Mouse (Mus musculus) monocyte, adult 5-6 weeks (primary cell): ENCODE measurements around the gene Gipc1. TPM values are rescaled to one million over a fixed set of nuclear protein-coding genes. Genes with fewer than 3 reads are reported as not detected.

Experiments
- ATAC-seq: fragments of 153-309, 156-312 bp; replicated peaks from 2 replicates; pipeline ENCODE4 v1.8.0; 2017; ENCODE audit warnings: mild to moderate bottlenecking; ENCODE audit not compliant: low TSS enrichment, insufficient number of reproducible peaks, severe bottlenecking, poor library complexity, low FRiP score
- total RNA-seq: library from RNA; stranded (forward); fragments of 200-1000, 200-491, 200-594 nt; gene quantifications from 3 replicates; pipeline ENCODE4 v1.2.3, GENCODE M21; 2017

The Gipc1 gene
- total RNA-seq = 9.5 to 21.9 TPM (median 10.0 TPM) in 3 replicates

DNA sequence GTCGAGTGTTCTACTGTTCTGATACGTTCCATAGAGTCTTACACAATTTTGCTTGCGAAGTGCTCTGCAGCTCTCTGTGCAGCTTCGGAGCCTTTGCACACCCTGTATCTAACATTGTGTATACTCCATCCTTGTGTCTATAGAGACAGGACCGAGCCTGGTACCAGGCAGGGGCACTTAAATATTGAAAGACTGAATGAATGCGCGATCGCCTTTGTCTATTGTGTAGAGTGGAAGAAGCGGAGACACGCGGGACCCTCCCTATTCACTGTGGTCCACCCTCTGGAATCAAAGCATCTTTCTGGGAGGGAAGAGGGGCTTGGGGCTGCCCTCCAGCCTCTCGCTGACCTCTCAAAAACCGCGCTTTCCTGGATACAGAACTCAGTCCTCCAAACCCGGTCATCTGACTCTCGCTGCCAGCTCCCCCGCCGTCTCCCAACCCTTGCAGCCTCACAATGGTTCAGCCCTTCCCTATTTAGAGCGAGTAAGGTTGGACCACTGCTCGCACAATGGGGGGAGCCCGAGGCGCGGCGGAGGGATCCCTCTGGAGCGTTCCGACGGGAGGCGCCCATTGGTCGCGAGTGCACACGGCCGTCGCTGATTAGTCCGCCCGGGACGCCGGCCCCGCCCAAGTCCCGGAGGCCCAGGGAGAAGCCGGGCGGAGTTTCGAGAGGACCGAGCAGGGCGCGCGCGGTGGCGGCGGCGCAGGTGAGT is at the start of gene Gipc1:
Gene Gipc1 (plus strand): TSS at position 648 of the 714 bp plus-strand sequence.
- ATAC-seq = peak; percentile 96

DNA sequence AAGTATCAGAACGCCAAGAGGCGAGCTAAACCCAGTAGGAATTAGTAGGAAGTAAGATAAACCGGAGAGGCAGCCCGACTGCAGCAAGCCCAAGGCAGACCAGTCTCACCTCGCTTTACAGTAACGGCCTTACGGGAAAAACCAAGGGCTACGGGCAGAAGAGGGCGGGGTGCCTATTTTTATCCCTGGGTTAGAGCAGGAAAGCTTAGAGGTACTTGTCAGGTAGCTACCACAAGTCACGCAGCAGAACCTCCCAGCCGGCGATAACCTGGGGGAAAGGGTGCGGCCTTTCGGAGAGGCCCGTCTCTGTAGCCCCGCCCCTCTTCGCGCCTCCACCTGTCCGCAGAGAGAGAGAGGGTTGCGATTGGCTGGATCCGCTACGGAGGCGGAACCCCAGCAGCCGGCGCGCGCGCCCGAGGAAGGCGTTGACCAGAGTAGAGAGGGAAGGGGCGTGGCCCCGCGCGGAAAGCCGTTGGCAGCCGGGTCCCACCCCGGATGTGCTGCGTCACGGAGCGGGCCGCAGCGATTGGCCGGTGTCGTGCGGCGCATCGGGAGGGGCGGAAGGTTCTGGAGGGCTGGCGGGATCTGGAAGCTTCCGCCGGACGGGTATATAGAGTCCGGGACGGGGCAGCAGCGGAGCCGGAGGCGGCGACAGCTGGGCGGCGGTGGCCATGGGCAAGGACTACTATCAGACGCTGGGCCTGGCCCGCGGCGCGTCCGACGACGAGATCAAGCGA is 44.6 kb upstream of the Gipc1 start, which contains the start of the genes Tecr and Dnajb1:
Gene Tecr (minus strand): TSS at position 311 of the 737 bp plus-strand sequence.
Gene Dnajb1 (plus strand): TSS at position 533 of the 737 bp plus-strand sequence.
- peak; percentile 92 for ATAC-seq

DNA sequence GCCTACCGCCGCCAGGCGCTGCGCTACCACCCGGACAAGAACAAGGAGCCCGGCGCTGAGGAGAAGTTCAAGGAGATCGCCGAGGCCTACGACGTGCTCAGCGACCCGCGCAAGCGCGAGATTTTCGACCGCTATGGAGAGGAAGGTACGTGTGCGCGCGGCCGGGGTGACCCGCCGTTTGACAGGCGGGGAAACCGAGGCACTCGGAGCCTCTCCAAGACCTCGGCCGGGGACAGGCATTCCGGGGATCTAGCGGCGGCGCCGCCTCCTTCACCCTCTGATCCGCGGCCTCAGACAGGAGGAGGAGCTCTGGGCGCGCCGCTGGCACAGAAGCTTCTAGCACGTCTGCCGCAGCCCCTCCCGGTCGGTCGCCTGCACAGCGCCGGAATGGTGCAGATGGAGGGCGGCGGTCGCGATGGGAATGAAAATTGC is 44.1 kb upstream of the Gipc1 start:
- peak; percentile 29 for ATAC-seq

DNA sequence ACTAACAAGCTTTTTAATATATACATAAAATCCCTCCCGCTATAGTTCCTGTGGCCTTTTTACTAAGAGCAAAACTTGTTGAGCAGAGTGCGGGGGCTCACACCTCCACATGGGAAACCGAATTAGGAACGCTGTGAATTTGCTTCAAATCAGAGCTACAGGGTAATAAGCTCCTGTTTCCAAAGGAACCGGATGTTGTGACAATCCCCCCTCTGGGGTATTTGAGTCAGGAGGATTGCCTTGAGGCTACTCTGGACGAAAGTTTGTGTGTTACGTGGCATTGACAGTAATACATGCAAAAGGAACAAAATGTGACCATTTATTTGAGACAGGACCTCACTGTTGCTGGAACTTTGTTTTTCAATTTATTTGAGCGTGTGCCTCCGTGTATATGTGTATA is 43.4 kb upstream of the Gipc1 start:
- no peak for ATAC-seq

GRCm38 (mm10) chr8:83609547-83610180 is 42.8 kb upstream of the Gipc1 start:
- ATAC-seq = no peak

GRCm38 (mm10) chr8:83611921-83612320 is 40.6 kb upstream of the Gipc1 start:
- ATAC-seq = no peak

DNA sequence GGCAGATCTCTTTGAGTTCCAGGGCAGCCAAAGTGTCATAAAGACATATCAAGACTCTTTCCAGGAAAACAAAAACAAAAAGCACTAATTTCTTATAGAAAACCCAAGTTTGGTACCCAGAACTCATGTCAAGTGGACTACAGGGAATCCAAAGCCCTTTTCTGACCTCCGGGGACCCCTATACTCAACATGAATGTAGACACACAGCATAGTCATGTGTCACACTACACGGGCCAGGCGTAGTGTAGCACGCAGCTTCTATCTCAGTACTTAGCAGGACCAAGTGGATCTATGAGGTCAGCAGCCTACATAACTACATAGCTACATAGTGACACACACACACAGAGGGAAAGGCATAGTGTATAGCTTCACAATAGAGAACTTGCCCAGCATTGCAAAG is 38.8 kb upstream of the Gipc1 start:
- ATAC-seq = no peak

GRCm38 (mm10) chr8:83616625-83617024 is 35.9 kb upstream of the Gipc1 start:
- ATAC-seq = no peak

GRCm38 (mm10) chr8:83617111-83617510 is 35.4 kb upstream of the Gipc1 start:
- no peak for ATAC-seq

DNA sequence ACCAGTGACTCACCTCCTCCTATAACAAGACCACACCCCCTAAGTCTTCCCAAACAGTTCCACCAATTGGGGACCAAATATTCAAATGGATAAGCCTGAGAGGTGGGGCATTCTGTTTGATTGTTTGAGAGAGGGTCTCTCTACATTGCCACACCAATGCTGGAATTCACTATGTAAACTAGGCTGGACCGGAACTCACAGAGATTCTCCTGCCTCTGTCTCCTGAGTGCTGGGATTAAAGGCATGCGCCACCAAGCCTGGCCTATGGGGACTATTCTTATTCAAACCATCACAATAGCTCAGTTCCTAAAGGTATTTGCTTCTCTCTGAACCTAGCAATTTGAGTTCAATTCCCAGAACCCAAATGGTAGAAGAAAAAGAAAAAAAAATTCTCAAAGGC is 33.9 kb upstream of the Gipc1 start:
- no peak for ATAC-seq

- ATAC-seq = no peak
These were observed 32.8 kb upstream of the Gipc1 start for GRCm38 (mm10) chr8:83619568-83620285.

DNA sequence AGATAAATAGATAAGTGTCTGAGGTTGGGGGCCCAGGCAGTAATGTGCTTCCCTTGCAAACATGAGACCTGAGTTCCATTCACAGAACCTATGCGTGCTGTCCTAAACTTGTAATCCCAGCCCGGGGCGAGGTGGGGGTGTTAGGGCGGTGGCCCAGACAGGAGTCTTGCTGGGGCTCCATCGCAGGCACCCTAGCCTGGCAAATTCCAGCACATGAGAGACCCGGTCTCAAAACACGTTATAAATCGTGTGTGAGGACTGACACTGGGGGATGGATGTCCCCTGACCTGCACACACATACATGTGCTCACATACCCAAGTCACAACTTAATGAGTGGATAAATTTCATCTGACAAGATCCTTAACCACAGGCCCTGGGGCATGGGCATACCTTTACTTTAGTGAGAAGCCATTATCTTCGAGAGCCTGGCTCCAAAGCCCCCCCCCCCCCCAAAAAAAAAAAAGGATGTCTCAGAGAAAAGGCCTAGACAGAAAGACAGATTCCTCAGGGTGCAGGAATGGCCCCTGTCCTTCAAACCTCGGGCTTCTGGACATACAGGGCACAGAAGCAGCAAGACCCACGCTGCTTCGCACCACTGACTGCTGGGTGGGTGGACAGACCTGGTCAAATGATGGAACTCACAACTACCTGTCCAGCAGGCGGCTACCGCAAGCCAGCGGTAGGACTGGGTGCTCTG is 30.6 kb upstream of the Gipc1 start:
- peak; percentile 10; the same call in 1 of the 2 replicates for ATAC-seq

DNA sequence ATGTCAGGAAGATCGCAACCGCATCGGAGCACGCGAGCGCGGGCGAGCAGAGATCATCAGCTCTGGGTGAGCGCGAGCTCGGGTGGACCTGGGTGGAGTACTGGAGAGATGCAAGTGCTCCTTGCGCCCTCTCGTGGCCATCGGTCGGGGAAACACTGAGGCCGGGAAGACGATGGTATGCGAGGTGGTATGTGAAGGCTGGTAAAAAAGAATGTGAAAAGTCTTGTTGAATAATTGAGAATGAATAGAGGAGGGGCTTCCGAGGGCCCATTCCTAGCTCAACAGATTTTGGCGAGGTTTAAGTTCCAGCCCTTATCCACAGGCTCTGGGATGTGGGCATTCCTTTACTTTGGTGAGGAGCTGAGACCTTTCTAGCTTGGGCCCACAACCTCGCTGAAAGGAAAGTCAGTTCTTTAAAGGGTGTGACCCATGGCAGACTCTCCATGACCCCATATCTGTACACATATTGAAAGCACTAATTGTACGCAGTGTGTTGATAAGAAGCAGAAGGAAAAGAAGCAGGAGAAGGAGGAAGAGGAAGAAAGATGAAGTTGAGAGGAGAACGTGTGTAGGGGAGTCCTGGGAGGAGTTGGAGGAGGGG is 30.0 kb upstream of the Gipc1 start:
- ATAC-seq = peak; percentile 86

DNA sequence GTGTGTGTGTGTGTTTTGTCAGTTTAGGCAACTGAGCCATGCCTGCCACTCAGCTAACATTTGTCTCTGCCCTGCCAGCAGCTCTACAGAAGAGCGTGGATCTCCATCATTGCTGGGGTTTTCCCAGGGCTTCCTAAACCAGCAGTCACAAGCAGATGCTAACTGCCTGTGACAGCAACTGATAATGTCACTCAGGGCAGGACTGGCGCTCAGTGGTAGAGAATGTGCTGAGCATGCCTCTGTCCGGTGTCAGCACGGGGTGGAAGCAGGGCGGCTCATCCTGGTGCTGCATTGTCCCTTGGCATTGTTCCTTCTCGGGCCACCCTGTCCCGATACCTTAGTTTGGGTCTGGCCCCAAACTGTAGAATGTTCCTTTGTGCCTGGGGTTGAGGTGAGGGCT is 28.9 kb upstream of the Gipc1 start:
- no peak for ATAC-seq

GRCm38 (mm10) chr8:83624739-83625138 is 27.7 kb upstream of the Gipc1 start:
- ATAC-seq = no peak

GRCm38 (mm10) chr8:83625676-83626299 is 26.7 kb upstream of the Gipc1 start:
- no peak for ATAC-seq

DNA sequence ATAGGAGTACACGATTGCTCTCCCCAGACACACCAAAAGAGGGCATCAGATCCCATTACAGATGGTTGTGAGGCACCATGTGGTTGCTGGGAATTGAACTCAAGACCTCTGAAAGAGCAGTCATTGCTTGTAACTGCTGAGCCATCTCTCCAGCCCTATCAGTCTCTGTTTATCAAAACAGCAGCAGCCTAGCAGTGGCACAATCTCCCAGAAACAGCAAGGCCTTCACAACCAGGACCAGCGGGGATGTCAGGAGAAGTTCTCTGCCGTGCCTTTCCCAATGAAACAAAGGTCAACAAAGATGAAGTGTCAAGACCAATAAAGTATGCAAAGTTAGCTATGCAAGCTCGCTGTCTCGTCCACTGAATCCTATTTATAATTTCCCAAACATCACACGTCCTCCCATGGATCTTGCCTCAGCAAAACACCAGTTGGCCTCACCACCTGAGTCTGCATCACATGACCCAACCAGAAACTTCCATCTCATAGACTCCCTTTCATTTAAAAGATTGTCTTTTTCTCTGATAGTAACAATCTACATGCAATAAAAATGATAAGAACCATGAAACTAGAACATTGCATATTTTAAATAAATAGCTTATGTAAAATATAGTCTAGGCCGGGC is 20.3 kb upstream of the Gipc1 start:
- ATAC-seq = no peak
